Mouse (Mus musculus): ENCODE results near the gene Rtl8a. TPM values are rescaled to one million over a fixed set of nuclear protein-coding genes. Genes with fewer than 3 reads are reported as not detected.

Rtl8a gene
- total RNA-seq, 2 experiments from 2014 or later, result 161 to 191 TPM

Other genes starting within 250 kb of the Rtl8a start
- not detected for gene Etd, start 208.8 kb downstream of the Rtl8a start, total RNA-seq (2021)
- gene Rtl8c, start 35.6 kb downstream of the Rtl8a start, total RNA-seq (2021), result 100 to 1,000 TPM; 124 to 144 TPM
- gene Gm14597, start 34.7 kb downstream of the Rtl8a start, total RNA-seq (2021), result not detected
- gene Rtl8b, start 26.7 kb upstream of the Rtl8a start, total RNA-seq (2021), result 100 to 1,000 TPM in 1 of 2 experiments, 10 to 100 TPM in 1; 85.5 to 112 TPM
- not detected for gene 4930502E18Rik, start 81.1 kb upstream of the Rtl8a start, total RNA-seq (2021)
- gene 1700013H16Rik, start 114.1 kb upstream of the Rtl8a start, total RNA-seq (2021), result not detected
- gene Zfp36l3, start 132.7 kb upstream of the Rtl8a start, total RNA-seq (2021), result not detected
- gene Xlr, start 154.0 kb upstream of the Rtl8a start, total RNA-seq (2021), result 1 to 10 TPM in 1 of 2 experiments, under 1 TPM in 1; 0.72 to 1.6 TPM

All from adrenal gland, postnatal 36 days (tissue).